Comparison of ENCODE assay signal across 9 mouse cellular contexts in genomic region chr17:25507799-25508198, GRCm38 (mm10). TPM values are rescaled to one million over a fixed set of nuclear protein-coding genes. Genes with fewer than 3 reads are reported as not detected.
DNase-seq lines count a peak whose midpoint lies in the region; ATAC-seq lines count a peak whose summit lies in the region.
"Had no signal": no experiment of that assay in that cellular context is flagged by ENCODE, and none has a peak within 500 bp of the region (broad histone marks: within the 10 kb centered on the region; RNA-seq: fewer than 3 reads in every experiment).

No protein-coding gene starts in this region.

- no peak overlapping the region for H3K27ac ChIP-seq in liver, embryonic 12.5 days
- no peak overlapping the region for H3K27ac ChIP-seq in kidney, embryonic 15.5 days
- H3K27ac ChIP-seq in limb, embryonic 13.5 days = no peak overlapping the region
- no peak overlapping the region for H3K27ac ChIP-seq in neural tube, embryonic 14.5 days (ENCODE audit: low read depth, low read length)
- H3K27ac ChIP-seq: embryonic facial prominence, embryonic 12.5 days had no signal

- 8% methylated on average over 3 of the region's 3 CpGs for WGBS in liver, embryonic 12.5 days (ENCODE audit: insufficient replicate concordance)
- 20% methylated on average over 3 of the region's 3 CpGs for WGBS in kidney, embryonic 15.5 days
- 17% methylated on average over 3 of the region's 3 CpGs for WGBS in limb, embryonic 13.5 days
- 34% methylated on average over 3 of the region's 3 CpGs for WGBS in neural tube, embryonic 14.5 days

- H3K9ac ChIP-seq in liver, embryonic 12.5 days = no peak overlapping the region
- H3K9ac ChIP-seq in kidney, embryonic 15.5 days = no peak overlapping the region
- no peak overlapping the region for H3K9ac ChIP-seq in limb, embryonic 13.5 days
- H3K9ac ChIP-seq in neural tube, embryonic 14.5 days (replicated peaks; ENCODE audit: low read depth, low read length) = no peak overlapping the region
- H3K9ac ChIP-seq: embryonic facial prominence, embryonic 12.5 days had no signal

- H3K36me3 ChIP-seq in liver, embryonic 12.5 days = no peaks in the 10 kb centered on the region
- H3K36me3 ChIP-seq in kidney, embryonic 15.5 days = no peaks in the 10 kb centered on the region
- no peaks in the 10 kb centered on the region for H3K36me3 ChIP-seq in limb, embryonic 13.5 days
- H3K36me3 ChIP-seq in neural tube, embryonic 14.5 days (ENCODE audit: control insufficient read depth, insufficient read depth, low read length) = no peaks in the 10 kb centered on the region
- H3K36me3 ChIP-seq: embryonic facial prominence, embryonic 12.5 days had no signal

- peaks cover 22% of the 10 kb centered on the region; the same call in 1 of the 2 replicates for H3K27me3 ChIP-seq in liver, embryonic 12.5 days (replicated peaks)
- H3K27me3 ChIP-seq in kidney, embryonic 15.5 days = no peaks in the 10 kb centered on the region
- 0 out of 2 replicates have a peak, but pooled peaks cover 9% of the 10 kb centered on the region for H3K27me3 ChIP-seq in limb, embryonic 13.5 days
- no peaks in the 10 kb centered on the region for H3K27me3 ChIP-seq in neural tube, embryonic 14.5 days (ENCODE audit: control insufficient read depth, insufficient read depth, low read length)

- H3K9me3 ChIP-seq in liver, embryonic 12.5 days (replicated peaks) = no peaks in the 10 kb centered on the region
- no peaks in the 10 kb centered on the region for H3K9me3 ChIP-seq in kidney, embryonic 15.5 days (replicated peaks)
- no peaks in the 10 kb centered on the region for H3K9me3 ChIP-seq in limb, embryonic 13.5 days
- H3K9me3 ChIP-seq in neural tube, embryonic 14.5 days (ENCODE audit: control insufficient read depth, low read length) = no peaks in the 10 kb centered on the region
- H3K9me3 ChIP-seq: embryonic facial prominence, embryonic 12.5 days had no signal

- intact Hi-C loops in gastrocnemius, postnatal 14 days (cut with DNase I; ENCODE audit: low total_unique reads) = loop anchor here (2.0 kb wide), 1 partner anchor 31 kb away; no protein-coding TSS in a partner anchor

- no peak overlapping the region for H3K4me2 ChIP-seq in liver, embryonic 12.5 days
- no peak overlapping the region for H3K4me2 ChIP-seq in kidney, embryonic 15.5 days
- no peak overlapping the region for H3K4me2 ChIP-seq in limb, embryonic 13.5 days (replicated peaks)
- no peak overlapping the region for H3K4me2 ChIP-seq in neural tube, embryonic 14.5 days (ENCODE audit: low read depth, low read length)
- H3K4me2 ChIP-seq: embryonic facial prominence, embryonic 12.5 days had no signal

- H3K4me3 ChIP-seq in liver, embryonic 12.5 days = no peak overlapping the region
- no peak overlapping the region for H3K4me3 ChIP-seq in kidney, embryonic 15.5 days (replicated peaks)
- H3K4me3 ChIP-seq in limb, embryonic 13.5 days = no peak overlapping the region
- H3K4me3 ChIP-seq in neural tube, embryonic 14.5 days (ENCODE audit: low read depth, low read length) = no peak overlapping the region
- H3K4me3 ChIP-seq: embryonic facial prominence, embryonic 12.5 days had no signal

- peak; percentile 62 for DNase-seq in liver
- DNase-seq in cerebellum, adult 9-10 months = peak; percentile 39
- peak; percentile 68 for DNase-seq in gastrocnemius, postnatal 14 days
- DNase-seq in thymus, postnatal 14 days = peak; percentile 38

- ATAC-seq in liver, embryonic 12.5 days = no peak
- ATAC-seq in kidney, embryonic 15.5 days (replicated peaks; ENCODE audit: low FRiP score) = 0 out of 2 replicates have a peak, but pooled peaks have one; percentile 36
- peak; percentile 53; the same call in 1 of the 2 replicates for ATAC-seq in limb, embryonic 13.5 days (ENCODE audit: low FRiP score, low read depth)
- peak; percentile 44; the same call in 1 of the 2 replicates for ATAC-seq in neural tube, embryonic 14.5 days (ENCODE audit: low read depth)

- no peaks in the 10 kb centered on the region for H3K4me1 ChIP-seq in liver, embryonic 12.5 days
- H3K4me1 ChIP-seq in kidney, embryonic 15.5 days = no peaks in the 10 kb centered on the region
- 0 out of 2 replicates have a peak, but pooled peaks cover 8% of the 10 kb centered on the region for H3K4me1 ChIP-seq in limb, embryonic 13.5 days
- H3K4me1 ChIP-seq in neural tube, embryonic 14.5 days (ENCODE audit: control insufficient read depth, insufficient read depth, low read length) = no peaks in the 10 kb centered on the region
- H3K4me1 ChIP-seq: embryonic facial prominence, embryonic 12.5 days had no signal

RNA-seq across cellular contexts. Expression of gene Sstr5, which starts 10.7 kb away (rescaled TPM):
- polyA plus RNA-seq in liver, embryonic 12.5 days (2016; fragmentation: Nextera tagmentation; extraction: Ambion mirVana) = 0.10 TPM in 1 of 2 replicates, not detected in the other
- not detected for total RNA-seq in gastrocnemius, postnatal 14 days (2021)
- not detected in 2 replicates for polyA plus RNA-seq in kidney, embryonic 15.5 days (2015; fragmentation: Nextera tagmentation; extraction: Ambion mirVana)
- polyA plus RNA-seq in limb, embryonic 13.5 days (2015; fragmentation: Nextera tagmentation; extraction: Ambion mirVana) = 0.24 and 0.29 TPM in 2 replicates
- polyA plus RNA-seq in neural tube, embryonic 14.5 days (2014; fragmentation: Nextera tagmentation; extraction: Ambion mirVana) = 0.31 and 0.55 TPM in 2 replicates

RNA-seq across cellular contexts. Expression of gene Tekt4, which starts 53.4 kb away (rescaled TPM):
- polyA plus RNA-seq in liver, embryonic 12.5 days (2016; fragmentation: Nextera tagmentation; extraction: Ambion mirVana) = not detected in 2 replicates
- total RNA-seq in gastrocnemius, postnatal 14 days (2021) = not detected
- not detected in 2 replicates for polyA plus RNA-seq in kidney, embryonic 15.5 days (2015; fragmentation: Nextera tagmentation; extraction: Ambion mirVana)
- polyA plus RNA-seq in limb, embryonic 13.5 days (2015; fragmentation: Nextera tagmentation; extraction: Ambion mirVana) = not detected in 2 replicates
- 0.83 and 0.98 TPM in 2 replicates for polyA plus RNA-seq in neural tube, embryonic 14.5 days (2014; fragmentation: Nextera tagmentation; extraction: Ambion mirVana)
